Mouse (Mus musculus) megakaryocyte, embryonic 14.5 days (primary cell): Measurements from ENCODE around the gene Olfr235. TPM values are rescaled to one million over a fixed set of nuclear protein-coding genes. Genes with fewer than 3 reads are reported as not detected.
"Not testable (repeated sequence)": the region's sequence is repeated elsewhere in the genome, so short reads cannot be mapped to it uniquely, and the experiment has no call there.

Experiments used
- H3K27me3 ChIP-seq: replicated peaks from 2 replicates; pipeline ENCODE3; 2012; ENCODE audit warnings: inconsistent platforms
- H3K36me3 ChIP-seq: replicated peaks from 2 replicates; pipeline ENCODE3; 2012; ENCODE audit warnings: low read length, inconsistent platforms, mixed read lengths
- H3K4me1 ChIP-seq: 2 replicates; pipeline ENCODE4 v1.6.1; 2012; ENCODE audit warnings: inconsistent platforms
- H3K4me3 ChIP-seq: replicated peaks from 2 replicates; pipeline ENCODE3; 2012; ENCODE audit warnings: moderate library complexity, mild to moderate bottlenecking, inconsistent platforms
- H3K9me3 ChIP-seq: 2 replicates; pipeline ENCODE4 v1.6.1; 2012; ENCODE audit warnings: inconsistent platforms
- FLI1 ChIP-seq: IDR thresholded peaks from 2 replicates; pipeline ENCODE4 v1.6.1; 2012; ENCODE audit warnings: low read length, inconsistent platforms, mixed read lengths
- GATA1 ChIP-seq: IDR thresholded peaks from 3 replicates; pipeline ENCODE4 v1.6.1; 2012; ENCODE audit warnings: mixed read lengths, low read length, inconsistent platforms, borderline replicate concordance
- polyA plus RNA-seq: library from polyadenylated mRNA; stranded (reverse); fragments of >175 nt; gene quantifications from 2 replicates; pipeline ENCODE4 v1.2.3, GENCODE M21; 2012; ENCODE audit warnings: low replicate concordance; ENCODE audit not compliant: insufficient read depth

Olfr235 gene
- not detected in 2 replicates for polyA plus RNA-seq

DNA sequence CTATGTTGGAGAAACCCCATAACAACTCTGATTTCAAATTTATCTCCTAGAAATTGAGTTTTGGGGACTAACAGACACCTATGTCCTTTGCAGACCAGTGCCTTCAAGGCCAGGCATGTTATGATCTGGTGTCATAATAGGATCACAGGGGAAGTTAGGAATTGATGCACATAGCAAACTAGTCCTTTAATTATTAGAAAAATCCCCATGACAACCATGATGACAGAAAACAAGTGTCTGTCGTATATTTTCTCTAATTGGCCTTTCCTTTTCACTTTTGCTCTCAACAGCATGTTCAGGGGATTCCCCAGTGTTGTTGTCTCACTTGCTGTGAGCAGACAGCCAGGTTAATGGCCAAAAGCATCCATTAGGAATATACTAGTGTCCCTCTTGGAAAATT lies at the start of gene Olfr235:
TSS of gene Olfr235 (plus strand) at position 301 of the 400 bp plus-strand sequence.
- H3K4me3 ChIP-seq: no peak within 1 kb of the TSS
- H3K4me1 ChIP-seq: no peaks in the 10 kb centered on the region
- no peaks in the 10 kb centered on the region for H3K27me3 ChIP-seq
- no peak for TF ChIP-seq GATA1
- no peak for TF ChIP-seq FLI1
- no peaks in the 10 kb centered on the region for H3K9me3 ChIP-seq
- no peaks in the 10 kb centered on the region for H3K36me3 ChIP-seq

DNA sequence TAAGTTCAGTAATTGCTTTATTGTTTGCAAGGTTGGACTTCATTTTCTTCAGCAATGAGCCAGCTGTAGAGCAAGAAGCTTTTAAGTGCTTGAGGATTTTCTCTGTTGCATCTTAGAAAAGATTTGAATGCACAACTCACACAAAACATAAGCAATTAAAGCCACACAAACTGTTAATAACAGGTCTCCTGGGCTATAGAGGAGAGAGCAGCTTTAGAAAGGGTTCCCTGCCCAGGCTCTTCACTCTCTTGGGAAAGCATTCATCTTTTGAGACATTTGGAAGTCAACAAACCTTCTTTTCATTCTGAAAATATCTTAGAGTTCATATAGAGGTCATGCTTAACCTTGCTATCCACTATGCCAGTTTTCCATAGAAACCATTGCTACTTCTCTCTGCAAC lies 28.3 kb upstream of the Olfr235 start, which contains the start of gene Olfr1432:
TSS of gene Olfr1432 (minus strand) at position 101 of the 400 bp plus-strand sequence.
- H3K9me3 ChIP-seq, H3K4me1 ChIP-seq, H3K36me3 ChIP-seq, H3K4me3 ChIP-seq, H3K27me3 ChIP-seq: not testable (repeated sequence)

DNA sequence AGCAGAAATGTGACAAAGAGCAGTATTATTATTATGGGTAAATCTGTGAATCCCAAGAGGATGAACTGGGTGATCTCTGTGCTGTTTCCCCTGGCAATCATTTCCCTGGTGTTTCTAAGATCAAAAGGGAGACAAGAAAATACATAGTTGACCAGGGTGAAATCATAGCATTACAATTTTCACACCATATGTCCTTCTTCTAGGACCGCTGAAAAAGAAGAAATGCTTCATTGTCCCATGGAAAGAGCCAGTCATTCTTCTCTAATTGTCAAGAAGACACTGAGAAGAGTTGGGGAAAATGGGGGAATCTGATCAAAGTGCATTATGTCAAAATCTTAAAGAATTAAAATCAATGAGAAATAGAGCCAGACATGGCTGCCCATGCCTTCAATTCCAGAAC lies 19.3 kb upstream of the Olfr235 start, which contains the start of gene Olfr262:
TSS of gene Olfr262 (minus strand) at position 101 of the 400 bp plus-strand sequence.
- Histone ChIP-seq H3K4me1 (no peaks in the 10 kb centered on the region), H3K4me3 (no peak within 1 kb of the TSS), H3K36me3 (no peaks in the 10 kb centered on the region), H3K9me3 (no peaks in the 10 kb centered on the region), H3K27me3 (no peaks in the 10 kb centered on the region)
- TF ChIP-seq GATA1: no peak
- TF ChIP-seq FLI1: no peak

DNA sequence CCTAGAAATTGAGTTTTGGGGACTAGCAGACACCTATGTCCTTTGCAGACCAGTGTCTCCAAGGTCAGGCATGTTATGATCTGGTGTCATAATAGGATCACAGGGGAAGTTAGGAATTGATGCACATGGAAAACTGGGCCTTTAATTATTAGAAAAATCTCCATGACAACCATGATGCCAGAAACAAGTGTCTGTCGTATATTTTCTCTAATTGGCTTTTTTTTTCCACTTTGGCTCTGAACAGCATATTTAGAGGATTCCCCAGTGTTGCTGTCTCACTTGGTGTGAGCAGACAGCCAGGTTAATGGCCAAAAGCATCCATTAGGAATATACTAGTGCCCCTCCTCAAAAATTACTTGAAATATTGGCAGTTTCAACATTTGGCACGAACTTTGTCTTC lies 18.7 kb downstream of the Olfr235 start, which contains the start of gene Olfr1434:
TSS of gene Olfr1434 (plus strand) at position 301 of the 400 bp plus-strand sequence.
- H3K4me1 ChIP-seq: no peaks in the 10 kb centered on the region
- TF ChIP-seq GATA1 (no peak), FLI1 (no peak)
- H3K36me3 ChIP-seq: no peaks in the 10 kb centered on the region

DNA sequence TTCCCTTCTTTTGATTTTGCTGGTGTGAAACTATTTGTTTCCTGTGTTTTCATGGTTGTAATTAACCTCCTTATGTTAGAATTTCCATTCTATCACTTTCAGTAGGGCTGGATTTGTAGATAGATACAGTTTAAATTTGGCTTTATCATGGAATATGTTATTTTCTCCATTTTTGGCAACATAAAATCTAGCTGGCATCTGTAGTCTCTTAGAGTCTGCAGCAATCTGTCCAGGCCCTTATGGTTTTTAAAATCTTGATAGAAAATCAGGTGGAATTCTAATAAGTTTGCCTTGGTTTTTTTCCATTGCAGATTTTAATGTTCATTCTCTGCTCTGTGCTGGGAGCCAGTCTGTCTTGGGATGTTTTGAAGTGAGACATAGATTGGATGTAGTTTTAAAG lies 32.1 kb downstream of the Olfr235 start:
- H3K27me3 ChIP-seq: no peaks in the 10 kb centered on the region
- no peaks in the 10 kb centered on the region for H3K36me3 ChIP-seq

More for the DNA sequence above, 18.7 kb downstream of the Olfr235 start, which contains the start of gene Olfr1434:
- Histone ChIP-seq H3K4me3 (peak within 1 kb of the TSS; percentile 3), H3K27me3 (no peaks in the 10 kb centered on the region), H3K9me3 (no peaks in the 10 kb centered on the region)

GRCm38 (mm10) chr19:12299030-12299429 lies 38.2 kb downstream of the Olfr235 start, which contains the start of gene Olfr1436:
Gene Olfr1436, minus strand, starts transcription at chr19:12299130.
- H3K4me3 ChIP-seq, H3K4me1 ChIP-seq, H3K36me3 ChIP-seq: not testable (repeated sequence)

More for the DNA sequence above, 32.1 kb downstream of the Olfr235 start:
- TF ChIP-seq FLI1: no peak
- TF ChIP-seq GATA1: no peak
- Histone ChIP-seq H3K9me3 (no peaks in the 10 kb centered on the region), H3K4me3 (no peak overlapping the region), H3K4me1 (no peaks in the 10 kb centered on the region)

More at GRCm38 (mm10) chr19:12299030-12299429, 38.2 kb downstream of the Olfr235 start, which contains the start of gene Olfr1436:
- not testable (repeated sequence) for H3K9me3 ChIP-seq, H3K27me3 ChIP-seq

Other genes starting within 250 kb of the Olfr235 start
- not detected in 2 replicates for gene Olfr1423, start 219.7 kb upstream of the Olfr235 start, polyA plus RNA-seq
- gene Olfr1424, start 198.3 kb upstream of the Olfr235 start, polyA plus RNA-seq: not detected in 2 replicates
- gene Olfr1425, start 183.3 kb upstream of the Olfr235 start, polyA plus RNA-seq: not detected in 2 replicates
- gene Olfr1426, start 169.0 kb upstream of the Olfr235 start, polyA plus RNA-seq: not detected in 2 replicates
- gene Olfr1427, start 157.7 kb upstream of the Olfr235 start, polyA plus RNA-seq: not detected in 2 replicates
- not detected in 2 replicates for gene Olfr1428, start 145.1 kb upstream of the Olfr235 start, polyA plus RNA-seq
- gene Olfr76, start 137.8 kb upstream of the Olfr235 start, polyA plus RNA-seq: not detected in 2 replicates
- gene Olfr1555-ps1, start 90.9 kb upstream of the Olfr235 start, polyA plus RNA-seq: not detected in 2 replicates
- not detected in 2 replicates for gene Olfr1431, start 60.4 kb upstream of the Olfr235 start, polyA plus RNA-seq
- not detected in 2 replicates for gene Olfr1432, start 28.4 kb upstream of the Olfr235 start, polyA plus RNA-seq
- not detected in 2 replicates for gene Olfr262, start 19.4 kb upstream of the Olfr235 start, polyA plus RNA-seq
- not detected in 2 replicates for gene Olfr1434, start 18.8 kb downstream of the Olfr235 start, polyA plus RNA-seq
- not detected in 2 replicates for gene Olfr1436, start 38.1 kb downstream of the Olfr235 start, polyA plus RNA-seq
- gene Olfr1437, start 64.1 kb downstream of the Olfr235 start, polyA plus RNA-seq: not detected in 2 replicates
- not detected in 2 replicates for gene Olfr1438-ps1, start 74.9 kb downstream of the Olfr235 start, polyA plus RNA-seq
- not detected in 2 replicates for gene Olfr1440, start 126.2 kb downstream of the Olfr235 start, polyA plus RNA-seq
- gene Olfr1441, start 156.4 kb downstream of the Olfr235 start, polyA plus RNA-seq: not detected in 2 replicates
- not detected in 2 replicates for gene Pfpl, start 166.9 kb downstream of the Olfr235 start, polyA plus RNA-seq
- gene Mpeg1, start 199.7 kb downstream of the Olfr235 start, polyA plus RNA-seq: 6.5 TPM in 1 of 2 replicates, not detected in the other
- gene Dtx4, start 240.4 kb downstream of the Olfr235 start, polyA plus RNA-seq: 1.9 and 2.5 TPM in 2 replicates